Mouse (Mus musculus) midbrain, postnatal 0 days (tissue): ENCODE results near the gene Slco2a1. TPM values are rescaled to one million over a fixed set of nuclear protein-coding genes. Genes with fewer than 3 reads are reported as not detected.

ENCODE experiments used
- ATAC-seq: fragments of 200-750 bp; cut with Nextera tagmentation; 2 replicates; pipeline ENCODE4 v1.8.0; 2017; ENCODE audit warnings: moderate number of reproducible peaks, mild to moderate bottlenecking, moderate TSS enrichment, moderate library complexity; ENCODE audit not compliant: low FRiP score
- DNase-seq: peaks from one replicate; pipeline ENCODE4 v3.0.0-alpha.2; 2015; ENCODE audit warnings: low spot score
- H3K27ac ChIP-seq: fragments of 300-500 bp; sonication (generic); 2 replicates; pipeline ENCODE4 v1.5.1; 2014; ENCODE audit warnings: low read depth, mild to moderate bottlenecking, low read length, mixed read lengths
- H3K27me3 ChIP-seq: fragments of 300-500 bp; sonication (generic); 2 replicates; pipeline ENCODE4 v1.6.1; 2014; ENCODE audit warnings: low read length, control low read depth, mixed read lengths; ENCODE audit not compliant: insufficient read depth
- H3K36me3 ChIP-seq: fragments of 300-500 bp; sonication (generic); 2 replicates; pipeline ENCODE4 v1.6.1; 2014; ENCODE audit warnings: low read length, control low read depth, mixed read lengths; ENCODE audit not compliant: insufficient read depth
- H3K4me1 ChIP-seq: fragments of 300-500 bp; sonication (generic); 2 replicates; pipeline ENCODE4 v1.6.1; 2014; ENCODE audit warnings: mild to moderate bottlenecking, control low read depth, antibody characterized with exemption, low read length, mixed read lengths; ENCODE audit not compliant: insufficient read depth
- H3K4me2 ChIP-seq: fragments of 300-500 bp; sonication (generic); 2 replicates; pipeline ENCODE4 v1.6.1; 2014; ENCODE audit warnings: low read depth, mild to moderate bottlenecking, low read length, mixed read lengths; ENCODE audit not compliant: poor library complexity, severe bottlenecking
- H3K4me3 ChIP-seq: fragments of 300-500 bp; sonication (generic); 2 replicates; pipeline ENCODE4 v1.5.1; 2014; ENCODE audit warnings: low read depth, mild to moderate bottlenecking, low read length, moderate library complexity
- H3K9ac ChIP-seq: fragments of 300-500 bp; sonication (generic); replicated peaks from 2 replicates; pipeline ENCODE4 v1.6.1; 2014; ENCODE audit warnings: mild to moderate bottlenecking, low read length, moderate library complexity, mixed read lengths; ENCODE audit not compliant: poor library complexity, severe bottlenecking
- H3K9me3 ChIP-seq: fragments of 300-500 bp; sonication (generic); 2 replicates; pipeline ENCODE4 v1.6.1; 2016; ENCODE audit warnings: low read length, control low read depth
- CTCF ChIP-seq: IDR thresholded peaks from 2 replicates; pipeline ENCODE4 v1.5.1; 2016; ENCODE audit warnings: antibody characterized with exemption, mild to moderate bottlenecking
- WGBS: fragments of 180-500 bp; shearing (Covaris S2); extraction: QIAGEN DNeasy Blood & Tissue Kit; methylation state at CpG from one replicate; pipeline ENCODE4 v1.1.7; 2014; 5-methylcytosine and 5-hydroxymethylcytosine counted together
- polyA plus RNA-seq: library from polyadenylated mRNA; unstranded; fragments of >200 nt; fragmentation: Nextera tagmentation; extraction: Ambion mirVana; gene quantifications from 2 replicates; pipeline ENCODE4 v1.2.1, GENCODE M21; 2015
- total RNA-seq: library from RNA; depleted of rRNA; stranded (reverse); fragments of >200 nt; gene quantifications from 2 replicates; pipeline ENCODE4 v1.2.3, GENCODE M21; 2014

The Slco2a1 gene
- total and polyA plus RNA-seq, 2 experiments from 2014 or later: 4.2 to 9.3 TPM

DNA sequence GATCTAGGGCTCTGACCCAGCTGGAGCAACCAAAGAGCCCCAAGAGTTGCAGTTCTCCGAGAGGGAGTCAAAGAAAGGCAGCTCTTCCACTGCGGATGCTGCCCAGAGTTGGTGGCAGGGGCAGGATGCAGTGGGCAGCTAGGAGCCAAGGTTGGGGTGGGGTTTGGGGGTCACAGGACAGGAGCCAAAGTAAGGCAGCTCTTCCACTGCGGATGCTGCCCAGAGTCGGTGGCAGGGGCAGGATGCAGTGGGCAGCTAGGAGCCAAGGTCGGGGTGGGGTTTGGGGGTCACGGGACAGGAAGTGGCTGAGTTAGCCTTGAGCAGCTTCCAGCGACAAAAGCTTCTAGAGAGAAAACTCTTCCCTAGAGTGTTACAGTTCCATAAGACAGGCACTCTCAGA is 65.3 kb downstream of the Slco2a1 start:
- no peaks in the 10 kb centered on the region for H3K9me3 ChIP-seq
- H3K4me1 ChIP-seq: no peaks in the 10 kb centered on the region
- no peak overlapping the region for H3K9ac ChIP-seq
- H3K27me3 ChIP-seq: no peaks in the 10 kb centered on the region
- ATAC-seq: no peak
- H3K4me3 ChIP-seq: no peak overlapping the region
- H3K36me3 ChIP-seq: no peaks in the 10 kb centered on the region
- no peak for TF ChIP-seq CTCF
- no peak overlapping the region for H3K4me2 ChIP-seq
- no peak for DNase-seq
- 74% methylated on average over 7 of the region's 7 CpGs for WGBS
- H3K27ac ChIP-seq: no peak overlapping the region

DNA sequence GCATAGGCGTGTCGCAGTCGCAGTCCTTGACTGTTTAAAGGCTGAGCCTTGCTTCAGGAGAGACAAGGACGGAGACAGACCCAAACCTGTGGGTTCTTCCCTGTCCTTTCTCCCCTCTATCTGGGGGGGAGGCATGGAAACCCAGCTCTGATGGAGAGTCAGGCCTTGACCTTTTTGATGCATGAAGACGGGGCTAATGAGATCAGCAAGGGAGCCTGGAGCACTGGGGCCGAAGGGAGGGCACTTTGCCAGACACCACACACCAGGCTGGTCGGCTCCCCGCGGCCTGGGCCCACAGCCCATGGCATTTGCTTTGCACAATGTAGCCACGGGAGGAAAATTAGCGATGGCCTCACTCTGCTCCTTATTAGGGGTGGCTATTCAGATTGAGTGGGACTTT is 66.5 kb downstream of the Slco2a1 start:
- no peak for DNase-seq
- Histone ChIP-seq H3K36me3 (no peaks in the 10 kb centered on the region), H3K9me3 (no peaks in the 10 kb centered on the region), H3K9ac (no peak overlapping the region), H3K4me1 (no peaks in the 10 kb centered on the region), H3K4me3 (no peak overlapping the region), H3K27me3 (no peaks in the 10 kb centered on the region), H3K27ac (no peak overlapping the region), H3K4me2 (no peak overlapping the region)
- WGBS: 55% methylated on average over 11 of the region's 11 CpGs
- no peak for ATAC-seq
- TF ChIP-seq CTCF: no peak

GRCm38 (mm10) chr9:103056164-103056563 is 67.7 kb downstream of the Slco2a1 start:
- H3K27ac ChIP-seq: no peak overlapping the region
- H3K36me3 ChIP-seq: no peaks in the 10 kb centered on the region
- no peak overlapping the region for H3K4me3 ChIP-seq
- no peak overlapping the region for H3K9ac ChIP-seq
- no peaks in the 10 kb centered on the region for H3K9me3 ChIP-seq
- TF ChIP-seq CTCF: no peak
- H3K27me3 ChIP-seq: no peaks in the 10 kb centered on the region
- ATAC-seq (no peak), DNase-seq (no peak)
- H3K4me1 ChIP-seq: no peaks in the 10 kb centered on the region
- 90% methylated on average over 5 of the region's 5 CpGs for WGBS
- no peak overlapping the region for H3K4me2 ChIP-seq

DNA sequence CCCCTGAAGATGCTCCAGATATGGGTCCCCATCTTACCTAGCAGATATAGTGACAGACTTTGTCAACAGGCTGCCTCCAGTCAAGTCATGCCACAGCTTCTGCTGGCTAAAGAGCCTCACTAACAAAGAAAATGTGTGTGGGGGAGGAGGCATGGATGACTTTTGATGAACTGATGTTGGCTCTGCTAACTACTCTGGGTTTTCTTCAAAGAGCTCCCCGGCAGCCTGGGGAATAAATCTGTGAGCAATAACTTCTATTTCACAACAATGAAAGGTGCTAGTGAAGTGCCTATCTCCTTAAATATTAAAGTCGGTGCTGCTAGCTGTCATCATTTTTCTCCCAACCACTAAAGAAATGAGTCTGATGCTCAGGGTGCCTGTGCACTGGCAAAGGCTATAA is 72.0 kb downstream of the Slco2a1 start:
- Histone ChIP-seq H3K4me1 (no peaks in the 10 kb centered on the region), H3K9ac (no peak overlapping the region), H3K36me3 (no peaks in the 10 kb centered on the region), H3K27ac (no peak overlapping the region), H3K27me3 (no peaks in the 10 kb centered on the region), H3K4me2 (no peak overlapping the region), H3K9me3 (no peaks in the 10 kb centered on the region), H3K4me3 (no peak overlapping the region)
- no peak for TF ChIP-seq CTCF
- ATAC-seq: no peak
- 83% methylated on average over 2 of the region's 2 CpGs for WGBS
- DNase-seq: no peak

DNA sequence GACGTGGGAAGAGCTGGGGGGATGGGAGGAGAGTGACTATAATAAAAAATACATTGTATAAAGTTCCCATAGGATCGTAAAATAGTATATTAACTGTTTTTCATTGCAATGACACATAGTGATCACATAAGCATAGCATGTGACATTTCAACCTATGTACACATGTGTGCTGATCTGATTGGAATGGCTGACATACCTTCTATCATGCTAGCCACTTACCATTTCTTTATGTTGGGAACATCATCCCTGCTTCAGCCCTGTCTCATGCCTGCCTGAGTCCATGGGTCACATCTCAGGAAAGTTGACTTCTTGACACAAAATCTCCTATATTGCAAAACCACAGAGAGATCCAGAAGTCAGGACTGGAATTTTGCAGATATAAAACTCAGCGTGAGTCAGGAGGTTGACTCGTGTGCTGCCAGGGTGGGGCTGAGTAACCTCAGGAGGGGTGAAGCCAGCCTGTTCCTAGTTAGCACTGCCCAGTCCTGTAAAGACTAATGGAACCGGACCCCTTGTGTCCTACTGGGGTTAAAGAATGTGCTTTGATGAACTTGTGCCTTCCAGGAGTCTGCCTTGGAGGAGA is 73.0 kb downstream of the Slco2a1 start:
- DNase-seq (no peak), ATAC-seq (no peak)
- TF ChIP-seq CTCF: no peak
- H3K27ac ChIP-seq: no peak overlapping the region
- H3K36me3 ChIP-seq: no peaks in the 10 kb centered on the region
- H3K4me1 ChIP-seq: no peaks in the 10 kb centered on the region
- 80% methylated on average over 5 of the region's 5 CpGs for whole genome bisulfite sequencing
- no peak overlapping the region for H3K4me3 ChIP-seq
- no peak overlapping the region for H3K4me2 ChIP-seq
- H3K9me3 ChIP-seq: no peaks in the 10 kb centered on the region
- no peaks in the 10 kb centered on the region for H3K27me3 ChIP-seq
- no peak overlapping the region for H3K9ac ChIP-seq

DNA sequence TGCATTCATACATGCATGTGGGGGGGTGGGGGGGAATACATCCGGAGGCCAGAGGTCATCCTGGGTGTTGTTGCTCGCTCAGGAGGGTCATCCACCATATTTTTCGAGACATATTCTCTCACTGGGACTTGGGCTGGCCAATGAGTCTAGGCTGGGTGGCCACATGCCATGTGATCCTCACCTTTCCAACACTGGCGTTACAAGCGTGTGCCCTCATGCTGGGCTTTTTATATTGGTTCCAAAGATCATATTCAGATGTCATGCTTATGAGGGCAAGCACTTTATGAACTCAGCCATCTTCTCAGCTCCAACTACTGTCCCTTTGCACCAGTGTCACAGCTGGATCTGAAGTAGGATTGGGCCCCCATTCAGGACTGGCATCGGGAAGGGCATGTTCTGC is 75.1 kb downstream of the Slco2a1 start:
- H3K27ac ChIP-seq: no peak overlapping the region
- no peak overlapping the region for H3K9ac ChIP-seq
- no peak overlapping the region for H3K4me3 ChIP-seq
- DNase-seq: no peak
- WGBS: 89% methylated on average over 6 of the region's 6 CpGs
- H3K4me1 ChIP-seq: no peaks in the 10 kb centered on the region
- ATAC-seq: no peak
- no peaks in the 10 kb centered on the region for H3K36me3 ChIP-seq
- no peak for TF ChIP-seq CTCF
- no peaks in the 10 kb centered on the region for H3K9me3 ChIP-seq
- no peak overlapping the region for H3K4me2 ChIP-seq
- H3K27me3 ChIP-seq: no peaks in the 10 kb centered on the region
